Comparison of ENCODE assay signal across 8 mouse cellular contexts in the genomic region with DNA sequence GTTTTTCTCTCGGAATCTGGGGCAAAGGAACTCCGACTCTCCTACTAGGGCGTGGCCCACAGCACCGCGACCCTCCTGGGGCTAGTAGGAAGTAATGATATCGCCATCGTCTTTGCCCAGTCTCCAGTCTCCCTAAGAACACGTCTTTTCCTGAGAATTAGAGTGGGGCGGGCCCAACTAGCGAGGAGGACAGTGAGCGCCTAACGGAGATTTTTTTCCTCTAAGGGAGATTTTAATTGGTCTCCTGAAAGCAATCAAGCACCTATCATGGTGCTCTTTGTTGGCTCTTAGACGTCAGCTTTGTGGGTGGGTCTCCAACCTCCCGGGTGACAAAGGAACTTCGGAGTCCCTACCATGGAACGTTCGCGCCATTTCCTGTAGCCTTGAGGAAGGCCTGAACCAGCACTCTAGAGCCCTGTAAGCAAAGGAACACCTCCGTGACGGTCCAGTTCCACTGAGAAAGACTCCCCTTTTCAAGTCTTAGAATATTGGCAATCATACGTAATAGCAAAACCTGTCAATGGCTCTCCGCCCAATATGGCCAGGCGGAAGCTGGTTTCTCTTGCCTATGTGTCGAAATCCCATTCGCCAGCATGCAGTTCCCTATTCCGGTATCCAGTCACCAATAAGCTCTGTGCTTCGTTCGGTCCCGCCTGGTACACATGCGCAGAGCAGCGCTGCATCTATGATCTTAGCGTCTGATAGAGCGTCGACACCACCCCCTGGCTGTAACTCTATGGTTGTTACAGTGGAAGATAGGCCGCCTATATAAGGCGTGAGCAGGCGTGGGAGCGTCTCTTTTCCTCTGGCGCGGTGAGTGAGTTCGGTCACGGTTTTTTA. TPM values are rescaled to one million over a fixed set of nuclear protein-coding genes. Genes with fewer than 3 reads are reported as not detected.
DNase-seq lines count a peak whose midpoint lies in the region; ATAC-seq lines count a peak whose summit lies in the region.

Gene Rpl10 (plus strand): TSS at position 751 of the 840 bp plus-strand sequence.

- peak; percentile 97 for DNase-seq in adipocyte (ENCODE audit: low spot score)
- peak; percentile 95 for DNase-seq in embryo, embryonic 10 days (ENCODE audit: low spot score)
- peak; percentile 77 for DNase-seq in gastrocnemius, postnatal 10 days
- peak; percentile 96 for DNase-seq in induced T-regulatory cell, adult 2 months (ENCODE audit: low read depth)
- peak; percentile 94 to 95 for DNase-seq in left cerebral cortex, adult 9 months (ENCODE audit: low spot score in 2 of 2)
- peak; percentile 81 for DNase-seq in right cerebral cortex, postnatal 14 days
- DNase-seq in urinary bladder, postnatal 36 days (ENCODE audit: low spot score in 2 of 2) = peak; percentile 81 to 89

- peak; percentile 82 for ATAC-seq in megakaryocyte progenitor cell, adult 5-6 weeks (replicated peaks; ENCODE audit: poor library complexity)

RNA-seq across cellular contexts. Expression of gene Rpl10, which starts in this region (rescaled TPM):
- 100 to 1,000 TPM; 163 to 167 TPM for total RNA-seq in gastrocnemius, postnatal 10 days (2021)
- total RNA-seq in megakaryocyte progenitor cell, adult 5-6 weeks (2015) = 3,920 and 4,047 TPM in 2 replicates
- 1,333 and 1,759 TPM in 2 replicates for total RNA-seq in megakaryocyte progenitor cell, adult 5-6 weeks (2017)

Comparison
In these comparisons a context has a peak if more than half of its experiments do, and no peak if none do; other contexts are left out.
1. Peak in every context shown above with its lines: DNase-seq and ATAC-seq.
2. RNA of gene Rpl10 (total RNA-seq): 1,333 to 4,047 TPM in megakaryocyte progenitor cell, adult 5-6 weeks; 163 to 167 TPM in gastrocnemius, postnatal 10 days; every median in the first group is over 4 times any median in the second.